Mouse (Mus musculus) lung, postnatal 0 days (tissue): Measurements from ENCODE around the gene Gp1ba. TPM values are rescaled to one million over a fixed set of nuclear protein-coding genes. Genes with fewer than 3 reads are reported as not detected.

Experiments used
- ATAC-seq: fragments of 200-750 bp; cut with Nextera tagmentation; 2 replicates; pipeline ENCODE4 v1.8.0; 2017; ENCODE audit warnings: moderate library complexity
- DNase-seq: peaks from one replicate; pipeline ENCODE4 v3.0.0-alpha.2; 2016; ENCODE audit warnings: low spot score
- H3K27ac ChIP-seq: fragments of 300-500 bp; sonication (generic); 2 replicates; pipeline ENCODE4 v1.5.1; 2014; ENCODE audit warnings: antibody characterized with exemption, mild to moderate bottlenecking, low read length, mixed read lengths
- H3K27me3 ChIP-seq: fragments of 300-500 bp; sonication (generic); replicated peaks from 2 replicates; pipeline ENCODE4 v1.6.1; 2014; ENCODE audit warnings: low read length, mixed read lengths; ENCODE audit not compliant: insufficient read depth
- H3K36me3 ChIP-seq: fragments of 300-500 bp; sonication (generic); 2 replicates; pipeline ENCODE4 v1.6.1; 2014; ENCODE audit warnings: low read length, mixed read lengths; ENCODE audit not compliant: insufficient read depth
- H3K4me1 ChIP-seq: fragments of 300-500 bp; sonication (generic); 2 replicates; pipeline ENCODE4 v1.6.1; 2014; ENCODE audit warnings: antibody characterized with exemption, low read depth, low read length, mixed read lengths; ENCODE audit not compliant: insufficient read depth
- H3K4me2 ChIP-seq: fragments of 300-500 bp; sonication (generic); replicated peaks from 2 replicates; pipeline ENCODE4 v1.6.1; 2014; ENCODE audit warnings: low read depth, mild to moderate bottlenecking, low read length, moderate library complexity, mixed read lengths
- H3K4me3 ChIP-seq: fragments of 300-500 bp; sonication (generic); 2 replicates; pipeline ENCODE4 v1.5.1; 2014; ENCODE audit warnings: low read depth, low read length
- H3K9ac ChIP-seq: fragments of 300-500 bp; sonication (generic); replicated peaks from 2 replicates; pipeline ENCODE4 v1.6.1; 2014; ENCODE audit warnings: low read depth, mild to moderate bottlenecking
- H3K9me3 ChIP-seq: fragments of 300-500 bp; sonication (generic); 2 replicates; pipeline ENCODE4 v1.6.1; 2016; ENCODE audit warnings: low read length, mixed read lengths
- CTCF ChIP-seq: IDR thresholded peaks from 2 replicates; pipeline ENCODE4 v1.5.1; 2016; ENCODE audit warnings: antibody characterized with exemption, mild to moderate bottlenecking
- EP300 ChIP-seq: IDR thresholded peaks from 2 replicates; pipeline ENCODE4 v1.6.1; 2016; ENCODE audit warnings: antibody characterized with exemption, mild to moderate bottlenecking, control low read depth
- WGBS: fragments of 180-500 bp; shearing (Covaris S2); extraction: QIAGEN DNeasy Blood & Tissue Kit; methylation state at CpG from one replicate; pipeline ENCODE4 v1.1.7; 2014; 5-methylcytosine and 5-hydroxymethylcytosine counted together
- polyA plus RNA-seq: library from polyadenylated mRNA; unstranded; fragments of >200 nt; fragmentation: Nextera tagmentation; extraction: Ambion mirVana; gene quantifications from 2 replicates; pipeline ENCODE4 v1.2.1, GENCODE M21; 2015

The Gp1ba gene
- polyA plus RNA-seq, 1 experiment from 2014 or later: 0.66 TPM

DNA sequence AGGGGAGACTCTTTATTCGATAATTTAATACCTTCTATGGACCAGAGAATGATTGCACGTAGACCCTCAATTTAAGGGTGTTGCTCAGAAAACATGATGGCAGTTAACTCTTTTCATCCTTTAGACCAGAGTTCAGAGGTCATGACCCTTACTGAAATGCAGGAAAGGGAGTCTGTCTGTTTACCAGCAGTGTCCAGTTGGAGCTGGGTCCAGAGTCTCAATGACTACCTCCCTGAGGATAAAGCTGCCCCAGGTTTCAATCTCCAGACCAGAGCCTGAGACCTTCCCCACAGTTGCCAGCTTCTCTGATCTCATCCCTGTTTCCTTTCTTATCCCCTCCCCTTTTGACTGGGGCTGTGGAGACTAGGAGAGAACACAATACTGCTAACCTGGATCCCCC lies 39.7 kb downstream of the Gp1ba start:
- TF ChIP-seq EP300: no peak
- no peak for TF ChIP-seq CTCF
- Histone ChIP-seq H3K4me3 (no peak overlapping the region), H3K36me3 (peaks cover 38% of the 10 kb centered on the region), H3K27me3 (no peaks in the 10 kb centered on the region), H3K27ac (no peak overlapping the region), H3K9ac (no peak overlapping the region), H3K4me1 (no peaks in the 10 kb centered on the region), H3K4me2 (no peak overlapping the region), H3K9me3 (no peaks in the 10 kb centered on the region)
- no peak for ATAC-seq
- 88% methylated on average over 2 of the region's 2 CpGs for WGBS
- DNase-seq: no peak

DNA sequence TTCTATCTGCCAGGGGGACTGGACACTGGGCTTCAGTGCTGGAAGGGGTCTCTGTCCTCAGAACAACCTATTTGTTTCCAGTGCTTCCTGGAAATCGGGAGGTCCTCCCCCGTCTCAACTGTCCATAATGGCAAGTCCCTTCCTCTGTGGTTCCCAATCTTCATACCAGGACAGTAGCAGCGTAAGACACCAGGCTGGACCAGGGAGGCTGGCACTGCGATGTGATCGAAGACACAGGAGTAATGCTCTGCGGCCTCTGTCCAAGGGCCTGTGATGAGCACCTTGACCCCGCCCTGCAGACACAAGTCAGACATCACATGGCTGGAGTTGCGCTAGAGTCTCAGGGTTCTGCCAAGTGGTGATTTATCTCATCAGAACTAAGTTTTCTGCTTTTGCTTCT lies 40.4 kb downstream of the Gp1ba start:
- 91% methylated on average over 8 of the region's 8 CpGs for WGBS
- no peak overlapping the region for H3K27ac ChIP-seq
- no peak overlapping the region for H3K4me2 ChIP-seq
- ATAC-seq: no peak
- H3K36me3 ChIP-seq: peaks cover 36% of the 10 kb centered on the region; the same call in 1 of the 2 replicates
- H3K27me3 ChIP-seq: no peaks in the 10 kb centered on the region
- H3K4me1 ChIP-seq: no peaks in the 10 kb centered on the region
- no peak for DNase-seq
- H3K4me3 ChIP-seq: no peak overlapping the region
- H3K9me3 ChIP-seq: no peaks in the 10 kb centered on the region
- TF ChIP-seq CTCF: no peak
- no peak for TF ChIP-seq EP300
- no peak overlapping the region for H3K9ac ChIP-seq

- peaks cover 36% of the 10 kb centered on the region; the same call in 1 of the 2 replicates for H3K36me3 ChIP-seq
- no peak overlapping the region for H3K27ac ChIP-seq
- no peaks in the 10 kb centered on the region for H3K4me1 ChIP-seq
- DNase-seq: peak; percentile 35
- 81% methylated on average over 8 of the region's 8 CpGs for WGBS
- TF ChIP-seq EP300 (no peak), CTCF (no peak)
- no peaks in the 10 kb centered on the region for H3K9me3 ChIP-seq
- H3K27me3 ChIP-seq: no peaks in the 10 kb centered on the region
- no peak overlapping the region for H3K9ac ChIP-seq
- peak; percentile 47 for ATAC-seq
- H3K4me2 ChIP-seq: no peak overlapping the region
- no peak overlapping the region for H3K4me3 ChIP-seq
These were observed 41.0 kb downstream of the Gp1ba start for GRCm38 (mm10) chr11:70679894-70680293.

- ATAC-seq (no peak), DNase-seq (no peak)
- H3K4me3 ChIP-seq: no peak overlapping the region
- WGBS: 76% methylated on average over 12 of the region's 12 CpGs
- H3K4me2 ChIP-seq: no peak overlapping the region
- TF ChIP-seq EP300: no peak
- TF ChIP-seq CTCF: no peak
- no peaks in the 10 kb centered on the region for H3K4me1 ChIP-seq
- H3K36me3 ChIP-seq: peaks cover 33% of the 10 kb centered on the region; the same call in 1 of the 2 replicates
- H3K27me3 ChIP-seq: no peaks in the 10 kb centered on the region
- H3K27ac ChIP-seq: no peak overlapping the region
- no peaks in the 10 kb centered on the region for H3K9me3 ChIP-seq
- no peak overlapping the region for H3K9ac ChIP-seq
These were observed 42.2 kb downstream of the Gp1ba start for GRCm38 (mm10) chr11:70681170-70681569.

DNA sequence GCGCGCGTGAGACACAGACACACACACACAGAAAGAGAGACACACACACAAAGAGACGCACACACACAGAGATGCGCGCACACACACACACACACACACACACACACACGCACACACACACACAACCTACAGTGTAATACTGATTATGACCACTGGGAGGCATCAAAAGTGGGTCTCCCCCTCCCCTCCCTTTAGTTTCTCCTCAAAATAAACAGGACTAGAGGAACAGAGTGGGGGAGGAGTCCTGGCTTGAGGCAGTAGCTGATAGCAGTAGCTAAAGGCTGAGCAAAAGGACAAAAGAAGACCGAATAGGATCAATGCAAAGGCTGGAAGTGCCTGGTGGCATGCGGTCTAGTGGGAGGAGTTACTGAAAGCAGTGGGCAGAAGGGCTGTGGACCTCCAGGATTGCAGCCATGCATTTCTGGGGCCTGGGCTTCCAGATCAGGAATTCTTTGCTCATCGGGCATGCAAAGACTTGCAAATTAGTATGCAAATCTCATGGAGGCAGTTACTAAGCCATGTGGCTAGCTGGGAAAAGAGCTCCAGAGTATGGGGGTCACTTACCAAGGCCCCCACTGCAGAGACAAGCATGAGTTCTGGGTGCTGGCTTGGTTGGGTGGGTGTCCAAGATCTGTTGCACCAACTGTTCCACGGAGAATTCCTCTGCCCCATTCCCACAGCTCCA lies 43.1 kb downstream of the Gp1ba start:
- Histone ChIP-seq H3K27ac (no peak overlapping the region), H3K4me3 (no peak overlapping the region), H3K9ac (0 out of 2 replicates have a peak overlapping the region, but pooled peaks have one; percentile 16), H3K4me2 (no peak overlapping the region), H3K9me3 (no peaks in the 10 kb centered on the region), H3K4me1 (peaks cover 5% of the 10 kb centered on the region; the same call in 1 of the 2 replicates), H3K36me3 (peaks cover 31% of the 10 kb centered on the region; the same call in 1 of the 2 replicates), H3K27me3 (no peaks in the 10 kb centered on the region)
- 37% methylated on average over 11 of the region's 11 CpGs for WGBS
- peak; percentile 76 for ATAC-seq
- TF ChIP-seq CTCF (peak; percentile 88), EP300 (no peak)
- DNase-seq: peak; percentile 88

- Histone ChIP-seq H3K9me3 (no peaks in the 10 kb centered on the region), H3K36me3 (peaks cover 31% of the 10 kb centered on the region; the same call in 1 of the 2 replicates), H3K4me2 (no peak overlapping the region), H3K27me3 (no peaks in the 10 kb centered on the region), H3K9ac (no peak overlapping the region), H3K27ac (no peak overlapping the region), H3K4me3 (no peak overlapping the region), H3K4me1 (peaks cover 12% of the 10 kb centered on the region)
- TF ChIP-seq CTCF (no peak), EP300 (no peak)
- WGBS: 75% methylated on average over 5 of the region's 5 CpGs
- ATAC-seq (no peak), DNase-seq (no peak)
These were observed 44.7 kb downstream of the Gp1ba start for GRCm38 (mm10) chr11:70683640-70684039.
